Mouse (Mus musculus): Measurements from ENCODE around the gene Gm10283. TPM values are rescaled to one million over a fixed set of nuclear protein-coding genes. Genes with fewer than 3 reads are reported as not detected.
"Not testable (repeated sequence)": the region's sequence is repeated elsewhere in the genome, so short reads cannot be mapped to it uniquely, and the experiment has no call there.

Gene Gm10283
- not detected in 2 replicates for polyA plus RNA-seq (2014; fragmentation: Nextera tagmentation; extraction: Ambion mirVana)

DNA sequence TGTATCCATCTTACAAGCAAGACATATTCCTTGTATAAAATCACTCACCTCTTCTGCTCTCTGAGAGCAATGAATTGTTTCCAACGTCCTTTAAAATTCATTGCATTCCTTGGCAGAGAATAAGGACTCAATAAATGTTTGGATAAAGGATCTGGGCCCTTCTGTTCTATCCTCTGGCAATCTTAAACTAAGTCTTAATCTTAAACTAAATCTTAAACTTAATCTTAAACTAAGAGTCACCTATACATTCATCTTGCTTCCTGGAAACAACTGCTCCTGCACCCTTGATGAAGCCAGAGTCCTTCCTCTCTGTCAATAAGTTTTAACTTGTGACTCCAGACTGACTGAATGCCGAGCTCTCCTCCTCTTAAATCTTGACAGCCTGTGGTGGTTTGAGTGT, at the start of gene Gm10283:
TSS of gene Gm10283 (minus strand) at position 101 of the 400 bp plus-strand sequence.
- ATAC-seq (replicated peaks; ENCODE audit: insufficient number of reproducible peaks, low FRiP score, low TSS enrichment), result no peak
- Histone ChIP-seq H3K36me3 (ENCODE audit: control insufficient read depth, insufficient read depth, low read length) (no peaks in the 10 kb centered on the region), H3K4me3 (ENCODE audit: low read depth, low read length) (no peak within 1 kb of the TSS), H3K9ac (ENCODE audit: low read depth, low read length) (no peak within 1 kb of the TSS), H3K4me2 (no peak within 1 kb of the TSS), H3K27me3 (ENCODE audit: control insufficient read depth, insufficient read depth, low read length) (no peaks in the 10 kb centered on the region), H3K4me1 (ENCODE audit: control insufficient read depth, insufficient read depth, low read length) (no peaks in the 10 kb centered on the region), H3K27ac (ENCODE audit: low read depth, low read length) (no peak within 1 kb of the TSS), H3K9me3 (replicated peaks; ENCODE audit: control insufficient read depth, low read length) (no peaks in the 10 kb centered on the region)
- 47% methylated on average over 2 of the region's 2 CpGs for whole genome bisulfite sequencing (ENCODE audit: insufficient replicate concordance)

DNA sequence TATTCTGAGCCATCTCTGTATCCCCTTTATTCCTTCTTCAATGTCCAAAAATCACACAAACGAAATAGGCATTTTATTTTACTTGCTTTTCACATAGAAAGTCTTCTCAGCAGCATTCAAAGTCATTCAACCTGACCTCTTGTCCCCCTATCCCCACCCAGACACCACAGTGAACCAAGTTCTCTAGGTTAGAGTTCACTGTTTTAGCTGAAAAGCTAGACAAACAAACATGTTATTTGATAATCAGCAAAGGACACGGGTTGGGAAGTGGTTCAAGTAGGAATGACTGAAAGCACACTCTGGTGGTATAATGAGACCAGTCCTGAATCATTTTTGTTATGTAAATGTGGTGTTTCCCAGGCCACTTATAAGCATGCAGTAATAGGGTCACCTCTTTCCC, 31.9 kb upstream of the Gm10283 start:
- Histone ChIP-seq H3K4me1 (ENCODE audit: control insufficient read depth, insufficient read depth, low read length) (no peaks in the 10 kb centered on the region), H3K4me2 (no peak overlapping the region), H3K27ac (ENCODE audit: low read depth, low read length) (no peak overlapping the region), H3K4me3 (ENCODE audit: low read depth, low read length) (no peak overlapping the region), H3K9ac (ENCODE audit: low read depth, low read length) (no peak overlapping the region), H3K9me3 (replicated peaks; ENCODE audit: control insufficient read depth, low read length) (no peaks in the 10 kb centered on the region), H3K27me3 (ENCODE audit: control insufficient read depth, insufficient read depth, low read length) (no peaks in the 10 kb centered on the region), H3K36me3 (ENCODE audit: control insufficient read depth, insufficient read depth, low read length) (no peaks in the 10 kb centered on the region)
- WGBS (ENCODE audit: insufficient replicate concordance), result 59% methylated on average over 2 of the region's 2 CpGs
- ATAC-seq (replicated peaks; ENCODE audit: insufficient number of reproducible peaks, low FRiP score, low TSS enrichment), result no peak

DNA sequence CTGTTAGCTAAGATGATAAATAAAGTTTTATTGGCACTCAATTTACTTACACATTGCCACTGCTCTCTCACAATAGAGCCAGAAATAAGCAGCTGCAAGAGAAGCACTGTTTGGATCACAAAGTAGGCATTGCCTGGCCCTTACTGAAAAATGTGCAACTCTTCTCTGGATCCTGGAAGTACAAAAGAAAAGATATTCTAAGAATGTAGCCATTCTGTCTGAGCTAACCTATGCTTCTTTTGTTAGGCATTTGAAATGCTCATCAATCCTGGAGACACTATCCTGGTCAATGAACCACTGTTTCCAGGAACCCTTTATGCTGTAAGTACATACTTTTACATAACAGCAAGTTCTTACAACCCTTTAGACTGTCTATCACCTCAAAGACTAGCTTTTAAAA, 15.3 kb upstream of the Gm10283 start:
- Histone ChIP-seq H3K4me2 (no peak overlapping the region), H3K4me3 (ENCODE audit: low read depth, low read length) (no peak overlapping the region), H3K36me3 (ENCODE audit: control insufficient read depth, insufficient read depth, low read length) (no peaks in the 10 kb centered on the region), H3K9me3 (replicated peaks; ENCODE audit: control insufficient read depth, low read length) (no peaks in the 10 kb centered on the region), H3K27me3 (ENCODE audit: control insufficient read depth, insufficient read depth, low read length) (no peaks in the 10 kb centered on the region), H3K9ac (ENCODE audit: low read depth, low read length) (no peak overlapping the region), H3K4me1 (ENCODE audit: control insufficient read depth, insufficient read depth, low read length) (no peaks in the 10 kb centered on the region), H3K27ac (ENCODE audit: low read depth, low read length) (no peak overlapping the region)
- ATAC-seq (replicated peaks; ENCODE audit: insufficient number of reproducible peaks, low FRiP score, low TSS enrichment), result no peak

DNA sequence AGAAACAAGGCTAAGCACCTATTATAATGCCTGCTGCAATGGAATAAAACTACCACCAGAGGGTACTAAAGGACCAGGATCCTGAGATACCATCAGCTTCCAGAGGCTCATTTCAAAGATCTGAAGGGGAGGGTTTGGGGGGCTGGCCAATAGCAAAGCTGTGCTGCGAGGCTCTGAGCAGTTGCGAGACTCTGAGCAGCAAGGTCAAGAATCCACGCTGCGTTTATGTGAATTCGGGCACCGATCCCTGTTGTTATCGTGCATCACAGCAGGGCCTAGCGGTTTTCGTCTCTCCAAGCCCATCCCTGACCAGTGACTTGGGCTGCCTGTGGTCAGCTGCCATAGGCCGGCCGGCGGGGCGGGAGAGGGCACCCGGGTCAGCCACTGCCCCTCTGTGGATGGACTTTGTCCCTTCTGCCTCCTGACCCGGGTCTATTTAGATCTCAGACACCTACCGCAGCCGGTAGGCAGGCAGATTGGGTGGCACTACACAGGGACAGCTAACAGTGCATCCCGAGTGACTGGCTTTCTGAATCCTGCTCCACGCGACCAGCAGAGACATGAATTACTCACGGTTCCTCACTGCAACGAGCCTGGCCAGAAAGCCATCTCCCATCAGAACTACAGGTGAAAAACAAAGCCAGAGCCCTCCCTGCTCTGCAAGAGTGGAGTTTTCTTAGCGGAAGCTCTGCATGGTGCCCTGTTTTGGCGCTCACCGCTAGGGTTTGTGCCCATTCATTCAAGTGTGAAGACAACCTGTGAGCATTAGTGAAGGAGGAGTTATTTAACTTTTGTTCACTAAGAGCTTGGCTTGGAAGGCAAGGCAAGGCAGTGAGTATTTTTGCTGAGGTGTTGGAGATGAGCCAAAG, 2.9 kb upstream of the Gm10283 start, which contains the start of gene Aadat:
TSS of gene Aadat (plus strand) at position 280 of the 869 bp plus-strand sequence.
- Histone ChIP-seq H3K27ac (ENCODE audit: low read depth, low read length) (no peak within 1 kb of the TSS), H3K36me3 (ENCODE audit: control insufficient read depth, insufficient read depth, low read length) (no peaks in the 10 kb centered on the region), H3K27me3 (ENCODE audit: control insufficient read depth, insufficient read depth, low read length) (no peaks in the 10 kb centered on the region), H3K4me3 (ENCODE audit: low read depth, low read length) (peak within 1 kb of the TSS; percentile 45), H3K9me3 (replicated peaks; ENCODE audit: control insufficient read depth, low read length) (no peaks in the 10 kb centered on the region), H3K9ac (ENCODE audit: low read depth, low read length) (peak within 1 kb of the TSS; percentile 44), H3K4me1 (ENCODE audit: control insufficient read depth, insufficient read depth, low read length) (no peaks in the 10 kb centered on the region), H3K4me2 (peak within 1 kb of the TSS; percentile 79)
- 1% methylated on average over 25 of the region's 25 CpGs for WGBS (ENCODE audit: insufficient replicate concordance)
- ATAC-seq (replicated peaks; ENCODE audit: insufficient number of reproducible peaks, low FRiP score, low TSS enrichment), result peak; percentile 81

DNA sequence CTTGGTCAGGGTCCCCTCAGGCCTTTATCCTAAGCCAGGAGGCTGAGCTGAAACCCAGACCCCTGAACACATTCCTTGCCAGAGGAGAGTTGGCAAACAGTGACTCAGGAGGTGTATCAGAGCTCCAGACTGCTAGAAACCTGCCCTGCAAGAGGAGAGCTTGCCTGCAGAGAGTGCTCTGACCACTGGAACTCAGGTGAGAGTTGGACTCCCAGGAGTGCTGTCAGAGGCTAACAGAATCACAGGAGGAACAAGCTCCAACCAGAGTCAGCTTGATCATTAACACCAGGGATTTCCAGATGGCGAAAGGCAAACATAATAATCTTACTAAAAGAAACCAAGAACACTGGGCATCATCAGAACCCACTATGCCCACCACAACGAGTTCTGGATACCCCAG, 8.0 kb downstream of the Gm10283 start:
- not testable (repeated sequence) for ATAC-seq (replicated peaks; ENCODE audit: insufficient number of reproducible peaks, low FRiP score, low TSS enrichment); H3K4me3 ChIP-seq (ENCODE audit: low read depth, low read length); H3K27me3 ChIP-seq (ENCODE audit: control insufficient read depth, insufficient read depth, low read length); H3K4me2 ChIP-seq; H3K36me3 ChIP-seq (ENCODE audit: control insufficient read depth, insufficient read depth, low read length); H3K4me1 ChIP-seq (ENCODE audit: control insufficient read depth, insufficient read depth, low read length); H3K9ac ChIP-seq (ENCODE audit: low read depth, low read length); H3K27ac ChIP-seq (ENCODE audit: low read depth, low read length); H3K9me3 ChIP-seq (replicated peaks; ENCODE audit: control insufficient read depth, low read length)
- WGBS (ENCODE audit: insufficient replicate concordance), result 73% methylated on average over 2 of the region's 2 CpGs

DNA sequence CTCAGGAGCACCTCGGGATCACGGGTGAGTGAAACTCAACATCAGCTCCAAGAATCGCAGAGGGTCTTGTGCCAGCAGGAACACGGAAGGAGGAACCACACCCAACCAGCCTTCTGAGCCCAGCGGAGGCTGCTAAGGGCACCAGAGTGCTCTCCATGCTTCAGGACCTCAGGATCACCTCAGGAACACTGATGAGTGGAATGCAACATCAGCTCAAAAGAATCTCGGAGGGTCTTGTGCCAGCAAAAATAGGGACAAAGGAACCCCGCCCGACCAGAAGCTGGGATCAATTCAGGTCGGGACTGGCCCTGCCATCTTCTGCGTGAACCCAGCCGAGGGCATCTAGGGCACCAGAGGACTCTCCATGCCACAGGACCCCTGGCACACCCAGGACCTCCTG, 8.4 kb downstream of the Gm10283 start:
- H3K4me1 ChIP-seq (ENCODE audit: control insufficient read depth, insufficient read depth, low read length), result no peaks in the 10 kb centered on the region
- H3K4me2 ChIP-seq, result no peak overlapping the region
- H3K27me3 ChIP-seq (ENCODE audit: control insufficient read depth, insufficient read depth, low read length), result no peaks in the 10 kb centered on the region
- H3K27ac ChIP-seq (ENCODE audit: low read depth, low read length), result no peak overlapping the region
- no peaks in the 10 kb centered on the region for H3K9me3 ChIP-seq (replicated peaks; ENCODE audit: control insufficient read depth, low read length)
- 83% methylated on average over 11 of the region's 11 CpGs for WGBS (ENCODE audit: insufficient replicate concordance)
- ATAC-seq (replicated peaks; ENCODE audit: insufficient number of reproducible peaks, low FRiP score, low TSS enrichment), result no peak
- H3K9ac ChIP-seq (ENCODE audit: low read depth, low read length), result no peak overlapping the region
- no peaks in the 10 kb centered on the region for H3K36me3 ChIP-seq (ENCODE audit: control insufficient read depth, insufficient read depth, low read length)
- H3K4me3 ChIP-seq (ENCODE audit: low read depth, low read length), result no peak overlapping the region

DNA sequence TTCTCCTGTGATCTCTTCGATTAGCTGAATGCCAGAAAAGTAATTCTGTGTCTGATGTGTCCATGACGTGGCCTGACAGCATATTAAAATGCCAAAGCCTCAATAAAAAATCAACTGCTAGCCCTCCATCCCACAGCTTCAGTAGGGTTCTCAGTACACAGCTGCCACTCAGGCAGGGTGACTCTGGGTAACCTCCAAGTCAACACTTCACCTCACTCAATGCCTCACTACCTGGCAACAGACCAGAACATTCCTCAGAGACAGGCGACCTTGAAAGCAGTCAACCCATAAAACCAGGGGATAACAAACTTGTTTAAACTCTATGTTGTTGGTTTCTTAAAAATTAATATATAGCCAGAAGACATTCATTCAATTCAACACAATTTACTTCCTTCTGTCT, 10.5 kb downstream of the Gm10283 start:
- WGBS (ENCODE audit: insufficient replicate concordance), result 59% methylated on average over 3 of the region's 3 CpGs
- no peak overlapping the region for H3K9ac ChIP-seq (ENCODE audit: low read depth, low read length)
- no peak for ATAC-seq (replicated peaks; ENCODE audit: insufficient number of reproducible peaks, low FRiP score, low TSS enrichment)
- H3K9me3 ChIP-seq (replicated peaks; ENCODE audit: control insufficient read depth, low read length), result no peaks in the 10 kb centered on the region
- no peak overlapping the region for H3K27ac ChIP-seq (ENCODE audit: low read depth, low read length)
- H3K4me2 ChIP-seq, result no peak overlapping the region
- H3K36me3 ChIP-seq (ENCODE audit: control insufficient read depth, insufficient read depth, low read length), result no peaks in the 10 kb centered on the region
- H3K4me1 ChIP-seq (ENCODE audit: control insufficient read depth, insufficient read depth, low read length), result no peaks in the 10 kb centered on the region
- no peaks in the 10 kb centered on the region for H3K27me3 ChIP-seq (ENCODE audit: control insufficient read depth, insufficient read depth, low read length)
- H3K4me3 ChIP-seq (ENCODE audit: low read depth, low read length), result no peak overlapping the region

DNA sequence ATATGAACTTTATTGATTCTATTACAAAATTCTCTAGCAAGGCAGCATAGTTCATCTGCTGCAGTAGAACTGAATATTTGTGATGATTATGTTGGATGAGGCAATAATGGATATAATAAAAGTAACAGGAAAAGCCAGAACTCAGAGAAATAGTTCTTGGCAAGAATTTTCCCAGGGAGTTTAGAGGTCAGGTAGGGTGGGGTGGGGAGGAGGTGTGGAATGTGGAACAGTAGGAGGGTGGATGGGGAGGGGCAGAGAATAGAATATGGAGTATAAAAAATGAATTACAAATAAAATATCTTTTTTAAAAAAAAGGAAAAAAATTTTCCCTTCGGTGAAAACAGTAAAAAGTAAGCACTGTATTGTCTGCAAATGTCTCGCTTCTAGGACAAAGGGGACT, 11.1 kb downstream of the Gm10283 start:
- Histone ChIP-seq H3K4me1 (ENCODE audit: control insufficient read depth, insufficient read depth, low read length) (no peaks in the 10 kb centered on the region), H3K4me2 (no peak overlapping the region), H3K27me3 (ENCODE audit: control insufficient read depth, insufficient read depth, low read length) (no peaks in the 10 kb centered on the region), H3K9ac (ENCODE audit: low read depth, low read length) (no peak overlapping the region), H3K4me3 (ENCODE audit: low read depth, low read length) (no peak overlapping the region), H3K36me3 (ENCODE audit: control insufficient read depth, insufficient read depth, low read length) (no peaks in the 10 kb centered on the region), H3K27ac (ENCODE audit: low read depth, low read length) (no peak overlapping the region), H3K9me3 (replicated peaks; ENCODE audit: control insufficient read depth, low read length) (no peaks in the 10 kb centered on the region)
- 73% methylated on average over 2 of the region's 2 CpGs for WGBS (ENCODE audit: insufficient replicate concordance)
- no peak for ATAC-seq (replicated peaks; ENCODE audit: insufficient number of reproducible peaks, low FRiP score, low TSS enrichment)

DNA sequence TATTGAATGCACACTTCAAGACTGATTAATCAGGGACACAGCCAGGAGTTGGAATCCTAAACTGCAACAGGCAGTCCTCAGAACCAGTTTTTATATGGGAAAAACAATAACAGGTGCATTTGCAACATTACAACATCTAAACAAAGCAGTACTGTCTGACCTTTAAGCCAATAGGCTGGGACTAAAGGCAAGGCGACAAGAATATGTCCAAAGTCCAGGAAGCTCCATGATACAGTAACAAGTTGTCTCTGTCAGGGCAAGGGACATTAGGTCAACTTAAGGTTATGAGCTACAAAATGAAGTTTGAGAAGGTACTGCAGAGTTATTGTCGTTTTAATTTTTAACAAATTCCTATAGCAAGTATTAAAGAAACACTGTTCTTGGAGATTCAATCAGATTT, 12.9 kb downstream of the Gm10283 start:
- 69% methylated on average over 2 of the region's 2 CpGs for WGBS (ENCODE audit: insufficient replicate concordance)
- H3K36me3 ChIP-seq (ENCODE audit: control insufficient read depth, insufficient read depth, low read length), result no peaks in the 10 kb centered on the region
- H3K9ac ChIP-seq (ENCODE audit: low read depth, low read length), result no peak overlapping the region
- no peaks in the 10 kb centered on the region for H3K4me1 ChIP-seq (ENCODE audit: control insufficient read depth, insufficient read depth, low read length)
- H3K27ac ChIP-seq (ENCODE audit: low read depth, low read length), result no peak overlapping the region
- H3K4me2 ChIP-seq, result no peak overlapping the region
- ATAC-seq (replicated peaks; ENCODE audit: insufficient number of reproducible peaks, low FRiP score, low TSS enrichment), result no peak
- no peaks in the 10 kb centered on the region for H3K27me3 ChIP-seq (ENCODE audit: control insufficient read depth, insufficient read depth, low read length)
- no peaks in the 10 kb centered on the region for H3K9me3 ChIP-seq (replicated peaks; ENCODE audit: control insufficient read depth, low read length)
- H3K4me3 ChIP-seq (ENCODE audit: low read depth, low read length), result no peak overlapping the region

Data from heart, embryonic 11.5 days (tissue).